In genomic region chr19:53500298-53501006, GRCm38 (mm10) we compare ENCODE assay signal across 8 mouse cellular contexts. TPM values are rescaled to one million over a fixed set of nuclear protein-coding genes. Genes with fewer than 3 reads are reported as not detected.
DNase-seq lines count a peak whose midpoint lies in the region; ATAC-seq and TF ChIP-seq lines count a peak whose summit lies in the region.

No protein-coding gene starts in this region.

- 79% methylated on average over 25 of the region's 25 CpGs for WGBS in midbrain, embryonic 10.5 days
- WGBS in midbrain, embryonic 11.5 days = 78% methylated on average over 25 of the region's 25 CpGs
- 6% methylated on average over 25 of the region's 25 CpGs for WGBS in cerebellum, adult 2 months
- WGBS in heart, embryonic 12.5 days = 57% methylated on average over 25 of the region's 25 CpGs

- DNase-seq in midbrain, embryonic 10.5 days (ENCODE audit: low spot score) = no peak
- DNase-seq in midbrain, embryonic 11.5 days (ENCODE audit: low spot score, missing footprints) = no peak
- peak; percentile 96 to 99 for DNase-seq in cerebellum, adult 2 months
- peak; percentile 79 for DNase-seq in kidney, postnatal 14 days
- DNase-seq in lung, postnatal 14 days = peak; percentile 50
- DNase-seq in adipocyte (ENCODE audit: low spot score) = no peak

- H3K4me3 ChIP-seq in midbrain, embryonic 10.5 days = no peak overlapping the region
- no peak overlapping the region for H3K4me3 ChIP-seq in midbrain, embryonic 11.5 days (ENCODE audit: low read depth, low read length)
- H3K4me3 ChIP-seq in cerebellum, adult 2 months (replicated peaks; ENCODE audit: insufficient read depth, low read depth, low read length) = no peak overlapping the region
- no peak overlapping the region for H3K4me3 ChIP-seq in heart, embryonic 12.5 days

- no peak for TF ChIP-seq CTCF in cerebellum, adult 2 months (IDR thresholded peaks at IDR 0.05; ENCODE audit: borderline replicate concordance, insufficient read depth, low read depth, low read length)

- no peak overlapping the region for H3K9ac ChIP-seq in midbrain, embryonic 11.5 days (ENCODE audit: low read length)
- H3K9ac ChIP-seq in heart, embryonic 12.5 days = no peak overlapping the region

- H3K27ac ChIP-seq in midbrain, embryonic 10.5 days (replicated peaks) = 0 out of 2 replicates have a peak overlapping the region, but pooled peaks have one; percentile 33
- no peak overlapping the region for H3K27ac ChIP-seq in midbrain, embryonic 11.5 days (ENCODE audit: low read depth, low read length)
- H3K27ac ChIP-seq in cerebellum, adult 2 months (ENCODE audit: insufficient read depth, low read length) = peak overlapping the region; percentile 100
- 0 out of 2 replicates have a peak overlapping the region, but pooled peaks have one; percentile 41 for H3K27ac ChIP-seq in heart, embryonic 12.5 days (ENCODE audit: poor library complexity, severe bottlenecking)

- H3K4me2 ChIP-seq in midbrain, embryonic 11.5 days = no peak overlapping the region
- H3K4me2 ChIP-seq in heart, embryonic 12.5 days = peak overlapping the region; percentile 2; the same call in 1 of the 2 replicates

- H3K4me1 ChIP-seq in midbrain, embryonic 10.5 days = peaks cover 14% of the 10 kb centered on the region
- H3K4me1 ChIP-seq in midbrain, embryonic 11.5 days (ENCODE audit: control insufficient read depth, insufficient read depth, low read length) = no peaks in the 10 kb centered on the region
- peaks cover 57% of the 10 kb centered on the region for H3K4me1 ChIP-seq in cerebellum, adult 2 months (ENCODE audit: control insufficient read depth, insufficient read depth, low read length)
- H3K4me1 ChIP-seq in heart, embryonic 12.5 days (replicated peaks) = peaks cover 30% of the 10 kb centered on the region

- no peaks in the 10 kb centered on the region for H3K27me3 ChIP-seq in midbrain, embryonic 10.5 days (ENCODE audit: low read depth, poor library complexity, severe bottlenecking)
- H3K27me3 ChIP-seq in midbrain, embryonic 11.5 days (ENCODE audit: control insufficient read depth, insufficient read depth, low read length) = no peaks in the 10 kb centered on the region
- no peaks in the 10 kb centered on the region for H3K27me3 ChIP-seq in cerebellum, adult 2 months (ENCODE audit: control insufficient read depth, insufficient read depth, low read length)
- H3K27me3 ChIP-seq in heart, embryonic 12.5 days (replicated peaks) = no peaks in the 10 kb centered on the region

- TF ChIP-seq POLR2A in cerebellum, adult 2 months (IDR thresholded peaks at IDR 0.05; ENCODE audit: borderline replicate concordance, insufficient read depth, low read length) = peak; percentile 26; the same call in 1 of the 2 replicates

- no peaks in the 10 kb centered on the region for H3K9me3 ChIP-seq in midbrain, embryonic 10.5 days (replicated peaks)
- H3K9me3 ChIP-seq in midbrain, embryonic 11.5 days (ENCODE audit: control insufficient read depth, low read length) = no peaks in the 10 kb centered on the region
- H3K9me3 ChIP-seq in heart, embryonic 12.5 days (replicated peaks) = no peaks in the 10 kb centered on the region

- H3K36me3 ChIP-seq in midbrain, embryonic 10.5 days = no peaks in the 10 kb centered on the region
- no peaks in the 10 kb centered on the region for H3K36me3 ChIP-seq in midbrain, embryonic 11.5 days (ENCODE audit: control insufficient read depth, insufficient read depth, low read length)
- no peaks in the 10 kb centered on the region for H3K36me3 ChIP-seq in heart, embryonic 12.5 days

- no peak; the same call in 1 of the 2 replicates for ATAC-seq in midbrain, embryonic 11.5 days (ENCODE audit: low FRiP score)
- peak; percentile 59 for ATAC-seq in heart, embryonic 12.5 days (ENCODE audit: insufficient number of reproducible peaks, low FRiP score)
- no peak for ATAC-seq in monocyte, adult 5-6 weeks (replicated peaks; ENCODE audit: insufficient number of reproducible peaks, low FRiP score, low TSS enrichment, poor library complexity, severe bottlenecking)

RNA-seq across cellular contexts. Expression of gene Dusp5, which starts 28.5 kb away (rescaled TPM):
- 4.0 and 6.3 TPM in 2 replicates for polyA plus RNA-seq in midbrain, embryonic 10.5 days (2016; fragmentation: Nextera tagmentation; extraction: Ambion mirVana)
- polyA plus RNA-seq in midbrain, embryonic 11.5 days (2014; fragmentation: Nextera tagmentation; extraction: Ambion mirVana) = 1.9 and 2.9 TPM in 2 replicates
- polyA plus RNA-seq in cerebellum, adult 2 months (2012; rRNA removed) = 80.4 and 87.9 TPM in 2 replicates
- 12.4 and 14.3 TPM in 2 replicates for polyA plus RNA-seq in heart, embryonic 12.5 days (2016; fragmentation: Nextera tagmentation; extraction: Ambion mirVana)
- total RNA-seq in monocyte, adult 5-6 weeks (2017) = 247 to 384 TPM (median 376 TPM) in 3 replicates

Comparison
In these comparisons a context has a peak if more than half of its experiments do, and no peak if none do; other contexts are left out.
1. DNase-seq: peak in cerebellum, adult 2 months (2 of 2), kidney, postnatal 14 days (single experiment) and lung, postnatal 14 days (single experiment); none in midbrain, embryonic 10.5 days (single experiment), midbrain, embryonic 11.5 days (single experiment) and adipocyte (single experiment).